Mouse (Mus musculus) left cerebral cortex, postnatal 36 days (tissue): ENCODE data around the gene Zmym2. TPM values are rescaled to one million over a fixed set of nuclear protein-coding genes. Genes with fewer than 3 reads are reported as not detected.
"Not testable (repeated sequence)": the region's sequence is repeated elsewhere in the genome, so short reads cannot be mapped to it uniquely, and the experiment has no call there.

Experiments used
- DNase-seq, 2 experiments: peaks; one replicate each; pipeline ENCODE4 v3.0.0; 2021 to 2022; ENCODE audit warnings: low spot score in 2 of 2, mixed read lengths in 1 of 2
- intact Hi-C: fragments of 180-260 bp; cut with DNase I; formaldehyde crosslinking; loops from one replicate; pipeline ENCODE4 v1.15.1; 2025
- total RNA-seq, 2 experiments: library from RNA; stranded (reverse); gene quantifications; 2 replicates each; pipeline ENCODE4 v1.2.3; 2021

Zmym2 gene
- total RNA-seq, result 100 to 1,000 TPM in 1 of 2 experiments, 10 to 100 TPM in 1; 82.1 to 106 TPM

DNA sequence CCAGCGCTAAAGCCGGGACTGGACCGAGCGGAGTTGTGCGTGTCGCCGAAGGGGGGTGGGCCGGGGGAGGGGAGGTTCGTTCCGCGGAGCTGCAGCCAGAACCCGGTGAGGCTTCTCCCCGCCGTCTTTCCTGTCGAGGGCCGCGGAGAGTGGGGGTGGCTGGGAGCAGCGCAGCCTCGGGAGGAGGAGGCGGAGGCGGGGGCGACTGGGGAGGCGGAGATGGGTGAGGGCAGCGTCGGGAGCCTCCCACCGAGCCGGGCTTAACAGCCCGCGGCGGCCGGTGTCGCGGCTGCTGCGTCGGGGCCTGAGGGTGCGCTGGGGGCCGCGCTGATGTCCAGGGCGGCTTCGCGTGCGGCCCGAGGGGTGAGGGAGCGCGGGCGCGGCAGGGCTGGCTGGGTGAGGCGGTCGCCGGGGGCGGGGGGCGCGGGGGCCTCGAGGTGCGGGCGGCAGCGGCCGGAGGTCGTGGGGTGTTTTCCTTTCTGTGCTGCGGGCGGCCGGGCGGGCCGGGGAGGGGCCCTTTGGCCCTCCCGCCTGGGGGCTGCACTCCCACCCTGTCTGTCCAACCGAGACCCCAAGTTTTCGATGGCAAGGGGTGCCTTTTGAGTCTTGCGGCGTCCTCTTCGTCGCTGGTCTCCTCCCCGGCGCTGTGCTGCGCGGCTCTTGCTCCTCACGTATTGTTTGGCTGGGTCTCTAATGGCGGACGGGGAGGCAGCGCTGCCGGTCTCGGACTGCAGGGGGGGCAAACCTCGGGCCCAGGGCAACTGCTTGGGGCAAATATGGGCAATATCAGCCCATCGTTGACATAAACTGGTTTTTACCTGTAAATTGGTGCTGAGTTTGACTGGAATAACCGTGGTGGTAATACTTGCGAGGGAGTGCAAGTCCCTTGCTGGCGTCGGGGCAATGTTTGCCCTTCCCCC is at the start of gene Zmym2:
TSS of gene Zmym2 (plus strand) at position 60 of the 920 bp plus-strand sequence.
- peak; percentile 72 to 74 for DNase-seq
- intact Hi-C loops, result loop anchor here (5.0 kb wide), 1 partner anchor 220 kb away; the partner anchor contains the start of gene Mphosph8

DNA sequence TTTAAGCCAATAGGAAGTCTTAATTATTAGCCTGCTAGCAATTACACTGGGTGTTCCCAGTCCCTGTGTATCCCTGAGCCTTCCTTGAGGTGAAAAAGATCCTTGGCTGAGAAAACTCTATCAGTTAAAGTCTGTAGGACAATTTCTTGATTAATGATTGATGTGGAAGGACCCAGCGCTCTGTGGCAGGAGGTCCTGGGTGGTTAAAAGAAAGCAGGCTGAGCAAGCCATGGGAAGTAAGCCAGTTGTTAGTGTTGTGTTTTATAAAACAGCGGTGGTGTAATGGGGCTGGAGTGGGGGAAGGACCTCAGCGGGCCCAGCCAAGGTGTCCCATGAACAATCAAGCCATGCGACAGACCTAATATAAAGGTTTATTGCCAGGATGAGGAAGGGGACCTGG is 42.4 kb upstream of the Zmym2 start:
- intact Hi-C loops, result no loop called here
- DNase-seq, result no peak

DNA sequence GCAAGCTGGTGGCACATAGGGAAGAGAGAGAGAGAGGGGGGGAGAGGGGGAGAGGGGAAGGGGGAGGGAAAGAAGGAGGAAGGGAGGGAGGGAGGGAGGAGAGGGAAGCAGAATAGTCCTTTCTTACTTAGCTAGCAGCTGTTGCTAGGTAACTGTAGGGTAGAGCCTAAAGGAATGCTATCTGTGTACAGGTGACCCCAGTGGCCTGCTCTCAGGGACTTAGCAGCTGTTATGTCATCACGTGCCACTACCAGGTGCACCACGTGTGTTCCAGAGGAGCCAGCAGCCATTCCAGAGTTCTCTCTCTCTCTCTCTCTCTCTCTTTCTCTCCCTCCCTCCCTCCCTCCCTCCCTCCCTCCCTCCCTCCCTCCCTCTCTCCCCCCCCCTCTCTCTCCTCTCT is 41.9 kb upstream of the Zmym2 start:
- intact Hi-C loops, result no loop called here
- no peak for DNase-seq

DNA sequence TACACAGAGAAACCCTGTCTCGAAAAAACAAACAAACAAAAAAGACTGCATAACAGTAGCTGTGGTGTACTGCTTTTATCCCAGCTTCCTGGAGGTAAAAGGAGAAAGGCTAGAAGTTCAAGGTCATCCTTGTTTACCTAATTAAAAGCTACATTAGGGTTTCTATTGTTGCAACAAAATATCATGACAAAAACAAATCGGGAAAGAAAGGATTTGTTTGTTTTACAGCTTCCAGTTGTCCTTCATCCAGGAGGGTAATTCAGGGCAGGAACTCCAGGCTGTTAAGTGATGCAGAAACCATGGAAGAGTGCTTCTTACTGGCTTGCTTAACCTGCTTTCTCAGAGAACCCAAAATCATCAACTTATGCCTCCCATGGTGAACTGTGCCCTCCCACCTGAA is 38.1 kb upstream of the Zmym2 start:
- intact Hi-C loops, result no loop called here
- no peak for DNase-seq

DNA sequence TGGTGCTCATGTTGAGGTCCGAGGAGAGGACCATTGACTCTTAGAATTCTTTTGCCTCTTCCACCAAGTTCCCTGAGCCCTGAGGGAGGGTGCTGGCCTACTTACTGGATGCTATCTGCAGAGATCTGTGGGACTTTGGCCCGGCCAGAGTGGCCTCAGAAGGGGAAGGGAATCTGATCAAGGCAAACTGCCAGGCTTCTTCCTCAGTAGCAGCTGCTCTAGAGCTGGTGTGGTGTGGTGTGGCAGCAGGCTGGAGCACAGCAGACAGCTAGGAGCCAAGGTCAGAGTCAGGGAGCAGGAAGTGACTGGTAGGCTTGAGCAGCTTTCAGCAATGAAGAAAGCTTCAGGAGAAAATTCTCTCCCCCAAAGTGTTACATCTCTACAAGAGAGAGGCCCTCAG is 36.8 kb upstream of the Zmym2 start:
- DNase-seq, result no peak
- intact Hi-C loops, result no loop called here

DNA sequence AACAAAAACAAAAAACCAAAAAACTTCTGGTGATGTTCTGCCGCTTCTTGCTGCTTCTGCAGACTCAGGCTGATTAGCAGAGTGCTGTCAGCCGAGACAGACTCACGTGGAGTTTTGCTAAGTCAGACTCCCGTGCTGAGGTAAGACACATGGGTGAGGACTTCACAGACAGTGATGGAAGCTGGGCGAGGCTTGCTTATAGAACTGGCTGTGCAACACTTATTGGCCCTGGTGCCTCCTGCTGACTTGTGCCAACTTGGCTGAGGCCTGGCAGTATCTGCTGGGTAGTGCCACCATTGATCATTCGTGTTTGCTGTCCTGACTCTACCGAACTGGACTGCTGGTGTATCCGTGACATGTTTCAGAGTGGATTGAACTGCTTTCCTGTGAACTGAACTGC is 22.4 kb upstream of the Zmym2 start:
- intact Hi-C loops, result no loop called here
- no peak for DNase-seq

DNA sequence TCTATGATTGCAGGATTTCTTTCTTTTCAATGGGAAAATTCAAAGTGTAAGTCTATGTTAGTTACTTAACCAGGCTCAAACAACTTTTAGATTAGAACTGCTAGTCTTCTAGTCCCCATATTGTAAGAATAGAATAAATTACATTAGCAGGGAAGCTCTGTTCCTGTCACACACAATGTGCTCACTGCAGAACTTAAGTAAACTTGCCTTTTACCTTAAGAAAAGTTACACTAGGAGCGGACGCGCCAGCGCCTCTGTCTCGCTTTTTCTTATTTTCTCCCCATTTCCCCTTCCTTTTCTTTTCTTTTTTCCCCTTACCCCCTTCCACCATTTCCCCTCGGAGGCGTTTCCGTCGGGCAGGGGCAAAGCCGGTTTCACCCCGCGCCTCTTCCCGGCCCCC is 21.8 kb upstream of the Zmym2 start:
- no peak for DNase-seq
- intact Hi-C loops, result no loop called here

DNA sequence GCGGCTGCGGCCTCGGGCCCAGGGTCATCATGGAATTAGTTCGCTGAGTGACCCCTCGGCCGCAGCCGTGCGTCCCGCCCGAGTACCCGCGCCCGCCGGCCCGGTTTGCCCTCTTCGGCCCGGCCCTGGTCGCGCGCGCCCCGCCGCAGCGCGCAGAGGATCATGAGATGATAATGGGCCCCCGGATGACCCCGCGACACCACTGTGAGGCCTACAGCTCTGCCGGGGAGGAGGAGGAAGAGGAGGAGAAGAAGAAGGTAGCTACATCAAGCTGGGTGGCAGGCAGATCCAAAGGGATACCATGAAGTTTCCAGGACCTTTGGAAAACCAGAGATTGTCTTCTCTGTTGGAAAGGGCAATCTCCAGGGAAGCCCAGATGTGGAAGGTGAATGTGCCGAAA is 21.3 kb upstream of the Zmym2 start:
- DNase-seq, intact Hi-C loops: not testable (repeated sequence)

DNA sequence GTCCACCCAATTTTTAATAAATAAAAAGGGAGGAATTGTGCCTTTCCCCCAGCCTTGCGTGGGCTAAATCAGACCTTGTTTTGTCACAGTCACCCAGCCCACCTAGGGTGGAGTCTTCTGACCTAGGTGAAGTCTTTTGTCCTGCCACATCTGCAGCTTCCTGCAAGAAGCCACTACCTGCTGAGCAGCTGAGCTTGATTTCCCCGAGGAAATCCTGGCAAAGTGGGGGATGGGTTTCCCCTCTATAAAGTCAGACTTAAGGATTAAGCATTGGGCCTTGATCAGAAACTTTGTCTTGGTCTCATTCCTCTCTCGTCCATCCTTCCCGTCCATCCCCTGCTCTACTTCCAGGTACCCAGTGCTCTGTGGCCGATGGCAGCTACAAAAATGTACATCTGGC is 12.9 kb upstream of the Zmym2 start:
- intact Hi-C loops, result no loop called here
- DNase-seq, result no peak

DNA sequence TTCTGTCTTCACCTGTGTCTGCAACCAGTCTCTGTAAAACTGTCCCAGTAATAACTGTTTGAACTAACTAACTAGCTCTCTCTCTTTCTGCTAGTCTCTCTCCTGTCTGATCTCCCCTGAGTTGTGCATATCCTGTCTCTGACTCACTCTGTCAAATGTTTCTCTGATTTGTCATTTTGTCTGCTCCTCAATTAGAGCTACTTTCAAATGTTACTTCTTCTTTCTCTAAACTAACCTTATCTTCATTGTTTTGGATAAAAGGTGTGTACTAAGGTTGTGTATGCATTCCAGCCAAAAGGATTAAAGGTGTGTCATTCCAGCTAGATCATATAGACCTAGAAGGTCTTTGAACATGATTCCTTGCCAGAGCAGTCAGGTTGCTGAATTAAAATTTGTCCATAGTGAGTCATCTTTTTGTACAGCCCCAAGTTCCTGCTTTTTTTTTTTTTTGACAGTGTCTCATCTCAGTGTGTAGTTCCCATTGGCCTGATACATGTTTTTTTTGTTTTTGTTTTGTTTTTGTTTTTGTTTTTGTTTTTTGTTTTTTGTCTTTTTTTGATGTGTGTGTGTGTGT is 10.8 kb upstream of the Zmym2 start:
- intact Hi-C loops, result no loop called here
- DNase-seq, result no peak

DNA sequence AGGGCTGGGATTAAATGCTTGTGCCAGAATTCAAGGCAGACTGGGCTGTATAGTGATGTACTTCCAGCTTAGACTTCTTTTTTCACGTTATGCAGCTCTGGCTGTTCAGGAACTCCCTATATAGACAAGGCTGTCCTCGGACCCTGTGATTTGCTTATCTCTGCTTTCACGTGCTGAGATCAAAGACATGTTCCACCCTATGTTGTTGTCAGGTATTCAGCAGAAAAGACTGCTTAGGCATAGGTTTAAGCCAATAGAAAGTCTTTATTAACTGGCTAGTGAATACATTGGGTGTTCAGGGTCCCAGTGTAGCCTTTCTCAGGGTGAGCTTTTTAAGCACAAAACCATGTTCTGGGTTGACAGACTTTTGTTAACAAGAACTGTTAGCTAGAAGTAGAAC is 5.2 kb upstream of the Zmym2 start:
- DNase-seq, result no peak
- intact Hi-C loops, result no loop called here

DNA sequence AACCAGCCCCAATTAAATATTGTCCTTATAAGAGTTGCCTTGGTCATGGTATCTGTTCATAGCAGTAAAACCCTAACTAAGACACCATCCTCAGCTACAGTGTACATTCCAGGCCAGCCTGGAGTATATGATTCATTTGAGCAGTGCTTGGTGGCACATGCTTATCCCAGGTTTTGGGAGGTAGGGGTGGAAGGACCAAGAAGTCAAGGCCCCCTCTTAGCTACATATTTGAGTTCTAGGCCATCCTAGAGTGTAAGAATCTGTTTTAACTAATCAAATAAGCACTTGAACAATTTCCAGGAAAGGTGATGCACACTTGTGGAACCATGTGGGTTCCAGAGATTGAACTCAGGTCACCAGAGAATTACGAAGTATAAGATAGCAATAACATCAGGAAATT is 3.0 kb upstream of the Zmym2 start:
- no peak for DNase-seq
- intact Hi-C loops, result no loop called here

DNA sequence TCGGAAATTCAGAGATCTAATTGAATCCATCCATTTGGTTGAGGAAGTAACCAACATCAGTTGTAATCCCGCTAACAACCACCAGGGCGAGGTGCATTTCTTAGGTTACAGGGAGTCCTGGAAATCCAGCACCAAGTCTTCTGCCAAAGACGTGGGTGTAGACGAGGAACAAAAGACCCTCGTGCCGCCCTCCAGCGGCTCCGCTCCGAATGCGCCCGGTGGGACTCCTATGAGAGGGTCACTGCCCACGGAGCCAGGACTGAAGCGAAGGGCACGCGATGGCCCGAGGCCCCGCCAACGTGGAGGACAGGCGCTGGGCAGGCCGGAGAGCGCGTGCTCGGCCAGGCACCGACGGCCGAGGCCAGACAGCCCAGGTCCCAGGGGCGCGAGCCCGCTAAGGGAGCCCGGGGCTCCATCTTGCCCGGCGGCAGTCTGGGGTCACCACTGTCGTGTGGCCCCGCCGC is 1.1 kb upstream of the Zmym2 start:
- intact Hi-C loops, result loop anchor here (5.0 kb wide), 1 partner anchor 218 kb away; the partner anchor contains the start of gene Mphosph8
- DNase-seq, result peak; percentile 60 to 75

DNA sequence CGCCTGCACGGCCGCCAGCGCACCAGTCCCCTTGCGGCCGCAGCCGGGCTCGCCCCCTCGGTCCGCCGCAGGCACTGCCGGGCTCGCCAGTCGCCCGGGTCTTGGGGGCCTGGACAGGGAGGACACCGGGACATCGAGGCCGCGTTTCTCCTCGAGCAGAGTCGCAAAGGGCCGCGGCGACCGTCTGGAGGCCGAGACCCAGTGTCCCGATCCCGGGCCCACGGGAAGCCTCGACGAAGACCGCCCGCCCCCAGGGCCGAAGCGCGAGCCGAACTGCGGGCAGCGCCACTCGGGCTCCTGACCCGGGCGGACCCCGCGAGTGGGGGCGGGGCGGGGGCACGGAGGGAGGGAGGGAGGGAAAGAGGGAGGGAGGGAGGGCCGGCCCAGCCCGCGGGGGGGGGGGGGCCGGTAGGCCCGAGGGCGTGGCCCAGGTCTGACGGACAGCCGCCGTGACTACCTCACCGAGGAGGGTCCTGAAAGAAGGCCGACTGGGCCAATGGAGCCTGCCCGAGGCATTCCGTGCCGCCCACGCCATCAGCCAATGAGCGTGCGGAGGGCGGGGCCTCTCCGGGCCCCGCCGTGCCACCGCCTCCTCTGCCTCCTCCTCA is 363 bp upstream of the Zmym2 start:
- DNase-seq, result peak; percentile 77 to 79
- intact Hi-C loops, result loop anchor here (5.0 kb wide), 1 partner anchor 219 kb away; the partner anchor contains the start of gene Mphosph8

DNA sequence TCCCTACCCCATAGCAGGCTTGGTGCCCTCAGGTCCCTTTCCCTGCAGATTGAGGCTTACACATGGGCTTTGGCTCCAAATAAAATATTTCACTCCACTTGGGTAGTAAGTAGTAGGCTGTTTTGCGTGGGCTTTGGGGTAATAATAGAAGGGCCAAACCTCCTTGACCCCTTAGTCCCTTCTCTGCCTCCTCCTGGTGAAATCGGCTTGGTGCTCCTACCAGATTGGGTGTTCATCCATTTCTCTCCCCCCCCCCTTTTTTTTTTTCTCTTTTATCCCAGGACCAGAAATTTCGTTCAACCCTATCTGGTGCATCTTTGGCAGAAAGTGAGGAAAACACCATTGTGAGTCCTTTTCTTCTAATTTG is 1.0 kb downstream of the Zmym2 start:
- intact Hi-C loops, result loop anchor here (5.0 kb wide), 1 partner anchor 220 kb away; the partner anchor contains the start of gene Mphosph8
- no peak for DNase-seq

DNA sequence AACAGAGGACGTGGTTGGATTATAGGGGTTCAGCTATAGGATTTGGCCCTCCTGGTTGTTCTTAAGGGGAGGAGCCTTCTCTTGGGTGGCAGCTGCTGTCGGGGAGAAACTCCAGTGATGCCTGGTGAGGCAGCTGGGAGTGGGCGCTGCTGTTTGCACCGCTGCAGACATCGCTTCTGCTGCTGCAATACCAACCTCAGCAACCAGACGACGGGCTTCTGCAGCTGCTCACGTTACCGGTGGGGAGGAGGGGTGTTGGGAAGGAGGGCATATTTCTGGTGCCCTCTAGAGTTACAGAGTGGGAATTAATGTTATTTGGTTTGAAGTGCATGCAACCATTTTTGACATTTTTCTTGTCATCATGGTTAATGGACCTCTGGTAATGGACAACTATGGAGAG is 1.4 kb downstream of the Zmym2 start:
- intact Hi-C loops, result loop anchor here (2.0 to 5.0 kb wide), 2 partner anchors 77 to 221 kb away; partner anchors contain the start of genes Mphosph8 and Zmym5
- DNase-seq, result peak; percentile 61 to 66

DNA sequence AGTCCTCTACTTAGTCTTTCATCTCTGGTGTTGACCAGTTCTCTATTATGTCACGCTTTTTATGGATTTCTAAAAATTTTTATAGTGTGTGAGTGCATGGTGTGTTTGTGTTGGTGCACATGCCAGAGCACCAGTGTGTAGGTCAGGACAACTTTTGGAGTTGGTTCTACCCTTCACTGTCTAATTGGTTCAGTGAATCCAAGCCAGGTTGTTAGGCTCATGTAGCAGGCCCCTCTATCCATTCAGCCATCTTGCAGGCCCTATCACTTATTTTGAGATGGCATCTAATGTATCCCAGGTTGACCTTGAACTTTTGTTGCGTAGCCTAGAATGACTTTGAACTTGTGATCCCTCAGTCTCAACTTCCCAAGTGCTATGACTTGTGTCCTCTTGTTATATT is 2.0 kb downstream of the Zmym2 start:
- intact Hi-C loops, result loop anchor here (2.0 to 5.0 kb wide), 2 partner anchors 78 to 221 kb away; partner anchors contain the start of genes Mphosph8 and Zmym5
- DNase-seq, result no peak

DNA sequence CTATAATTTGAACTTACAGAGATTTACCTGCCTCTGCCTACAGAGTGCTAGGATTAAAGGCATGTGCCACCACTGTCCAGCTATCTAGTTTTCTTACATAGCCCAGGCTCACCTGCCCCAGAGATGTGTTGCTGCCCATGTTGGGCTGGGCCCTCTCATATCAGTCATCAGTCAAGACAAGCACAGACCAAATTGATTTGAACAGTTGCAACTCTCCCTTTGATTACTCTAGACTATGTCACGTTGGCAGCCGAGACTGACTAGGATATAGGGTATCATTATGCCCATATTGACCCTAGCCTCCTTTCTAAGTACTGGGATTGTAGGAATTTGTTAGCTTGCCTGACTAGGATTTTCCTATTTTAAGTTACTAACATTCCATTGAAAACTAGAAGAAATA is 8.0 kb downstream of the Zmym2 start:
- intact Hi-C loops, result no loop called here
- DNase-seq, result no peak

DNA sequence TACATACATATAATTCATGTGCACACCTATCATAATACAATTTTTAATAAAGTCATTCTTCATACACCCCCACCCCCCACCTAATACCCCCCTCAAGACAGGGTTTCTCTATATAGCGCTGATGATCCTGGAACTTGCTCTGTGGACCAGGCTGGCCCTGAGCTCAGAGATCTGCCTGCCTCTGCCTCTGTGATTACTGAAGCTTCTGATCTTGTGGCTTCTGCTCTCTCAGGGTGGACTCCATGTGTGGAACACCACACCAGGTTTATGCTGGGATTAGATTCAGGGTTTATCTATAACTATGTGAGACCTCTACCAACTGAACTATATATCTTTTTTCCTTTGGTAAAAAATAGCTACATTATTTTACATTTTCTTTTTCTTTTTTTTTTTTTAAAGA is 10.1 kb downstream of the Zmym2 start:
- intact Hi-C loops, result no loop called here
- no peak for DNase-seq

DNA sequence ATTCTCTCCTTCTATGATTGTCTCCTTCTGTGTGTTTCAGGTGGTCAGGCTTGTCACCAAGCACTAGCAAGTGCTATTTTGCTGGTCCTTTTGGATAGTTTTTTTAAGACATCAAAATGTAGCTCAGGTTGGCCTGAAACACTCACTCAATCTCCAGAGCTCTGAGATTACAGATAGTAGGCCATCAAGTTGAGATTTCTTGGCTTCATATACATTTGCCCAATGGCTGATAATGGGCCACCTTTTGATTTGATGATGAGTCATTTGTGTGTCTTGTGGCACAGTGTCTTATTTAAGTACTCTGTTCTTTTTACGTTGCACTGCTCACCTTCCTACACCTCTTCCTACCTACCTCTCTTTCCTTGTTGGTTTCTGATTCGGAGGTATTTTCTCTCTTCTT is 11.0 kb downstream of the Zmym2 start:
- DNase-seq, result no peak
- intact Hi-C loops, result no loop called here
